Mouse (Mus musculus) 3T3-L1 (cell line): ENCODE measurements around the gene Copg1.

Source experiments
- DNase-seq: peaks from one replicate; pipeline ENCODE4 v3.0.0-alpha.2; 2015; ENCODE audit warnings: low read depth, low spot score

The Copg1 gene

GRCm38 (mm10) chr6:87887594-87888233, at the start of gene Copg1:
TSS of gene Copg1 (plus strand) at chr6:87887814.
- DNase-seq: peak; percentile 100

- peak; percentile 99 for DNase-seq
Measured at GRCm38 (mm10) chr6:87838551-87839197, 48.9 kb upstream of the Copg1 start, which contains the start of gene Isy1. TSS of gene Isy1 (minus strand) at chr6:87838798.

GRCm38 (mm10) chr6:87839797-87840341, 47.7 kb upstream of the Copg1 start:
- DNase-seq: peak; percentile 32

GRCm38 (mm10) chr6:87841635-87842034, 46.0 kb upstream of the Copg1 start:
- peak; percentile 61 for DNase-seq

GRCm38 (mm10) chr6:87842254-87842653, 45.4 kb upstream of the Copg1 start:
- peak; percentile 78 for DNase-seq

- no peak for DNase-seq
Measured at GRCm38 (mm10) chr6:87845031-87845695, 42.5 kb upstream of the Copg1 start.

- peak; percentile 70 for DNase-seq
Measured at GRCm38 (mm10) chr6:87846813-87847212, 40.8 kb upstream of the Copg1 start.

- peak; percentile 72 for DNase-seq
Measured at GRCm38 (mm10) chr6:87849780-87850154, 37.8 kb upstream of the Copg1 start.

- DNase-seq: peak; percentile 59
Measured at GRCm38 (mm10) chr6:87850155-87850899, 37.3 kb upstream of the Copg1 start.

GRCm38 (mm10) chr6:87850900-87851614, 36.6 kb upstream of the Copg1 start, which contains the start of gene Cnbp:
TSS of gene Cnbp (minus strand) at chr6:87851106.
- peak; percentile 97 for DNase-seq

- DNase-seq: peak; percentile 11
Measured at GRCm38 (mm10) chr6:87851871-87852270, 35.7 kb upstream of the Copg1 start.

- peak; percentile 92 for DNase-seq
Measured at GRCm38 (mm10) chr6:87853446-87853845, 34.2 kb upstream of the Copg1 start.

- DNase-seq: peak; percentile 95
Measured at GRCm38 (mm10) chr6:87857071-87857470, 30.5 kb upstream of the Copg1 start.

- DNase-seq: no peak
Measured at GRCm38 (mm10) chr6:87866211-87866610, 21.4 kb upstream of the Copg1 start.

GRCm38 (mm10) chr6:87867256-87867655, 20.4 kb upstream of the Copg1 start:
- peak; percentile 72 for DNase-seq

- peak; percentile 99 for DNase-seq
Measured at GRCm38 (mm10) chr6:87868871-87869506, 18.6 kb upstream of the Copg1 start.

- DNase-seq: no peak
Measured at GRCm38 (mm10) chr6:87870440-87870839, 17.2 kb upstream of the Copg1 start.

GRCm38 (mm10) chr6:87871240-87871639, 16.4 kb upstream of the Copg1 start:
- DNase-seq: no peak

GRCm38 (mm10) chr6:87873104-87873503, 14.5 kb upstream of the Copg1 start:
- DNase-seq: peak; percentile 59

- no peak for DNase-seq
Measured at GRCm38 (mm10) chr6:87873963-87874362, 13.7 kb upstream of the Copg1 start.
